Mouse (Mus musculus) bone marrow macrophage, adult 2 months (primary cell): ENCODE data around the gene Gm27021.

ENCODE experiments used
- CTCF ChIP-seq: IDR thresholded peaks from 2 replicates; pipeline ENCODE4 v1.5.1; 2012; ENCODE audit warnings: low read depth, mild to moderate bottlenecking, low read length, moderate library complexity
- POLR2A ChIP-seq: IDR thresholded peaks from 2 replicates; pipeline ENCODE4 v1.6.1; 2012; ENCODE audit warnings: mild to moderate bottlenecking, low read depth, low read length, borderline replicate concordance

- no peak for TF ChIP-seq CTCF
- TF ChIP-seq POLR2A, result no peak
These were observed 40.6 kb downstream of the Gm27021 start for GRCm38 (mm10) chr8:120627298-120627697.
